Mouse (Mus musculus) intestine, postnatal 0 days (tissue): Measurements from ENCODE around the gene Opn1sw. TPM values are rescaled to one million over a fixed set of nuclear protein-coding genes. Genes with fewer than 3 reads are reported as not detected.
"Not testable (repeated sequence)": the region's sequence is repeated elsewhere in the genome, so short reads cannot be mapped to it uniquely, and the experiment has no call there.

Experiments
- ATAC-seq: fragments of 200-750 bp; cut with Nextera tagmentation; 2 replicates; pipeline ENCODE4 v1.8.0; 2017; ENCODE audit warnings: mild to moderate bottlenecking, moderate TSS enrichment, moderate library complexity
- H3K27ac ChIP-seq: fragments of 300-500 bp; sonication (generic); 2 replicates; pipeline ENCODE4 v1.5.1; 2014; ENCODE audit warnings: mild to moderate bottlenecking, low read depth, low read length, moderate library complexity
- H3K27me3 ChIP-seq: fragments of 300-500 bp; sonication (generic); replicated peaks from 2 replicates; pipeline ENCODE4 v1.6.1; 2014; ENCODE audit warnings: low read length, mixed read lengths; ENCODE audit not compliant: control insufficient read depth, insufficient read depth
- H3K36me3 ChIP-seq: fragments of 300-500 bp; sonication (generic); 2 replicates; pipeline ENCODE4 v1.6.1; 2014; ENCODE audit warnings: mild to moderate bottlenecking, moderate library complexity; ENCODE audit not compliant: control insufficient read depth, insufficient read depth
- H3K4me1 ChIP-seq: fragments of 300-500 bp; sonication (generic); replicated peaks from 2 replicates; pipeline ENCODE4 v1.6.1; 2014; ENCODE audit warnings: antibody characterized with exemption, low read length, mixed read lengths; ENCODE audit not compliant: control insufficient read depth, insufficient read depth
- H3K4me2 ChIP-seq: fragments of 300-500 bp; sonication (generic); replicated peaks from 2 replicates; pipeline ENCODE4 v1.6.1; 2014; ENCODE audit warnings: low read depth, mild to moderate bottlenecking, moderate library complexity
- H3K4me3 ChIP-seq: fragments of 300-500 bp; sonication (generic); 2 replicates; pipeline ENCODE4 v1.5.1; 2014; ENCODE audit warnings: low read depth, low read length
- H3K9ac ChIP-seq: fragments of 300-500 bp; sonication (generic); 2 replicates; pipeline ENCODE4 v1.6.1; 2014; ENCODE audit warnings: mild to moderate bottlenecking, low read depth, low read length
- H3K9me3 ChIP-seq: fragments of 300-500 bp; sonication (generic); 2 replicates; pipeline ENCODE4 v1.6.1; 2016; ENCODE audit warnings: mixed run types; ENCODE audit not compliant: control insufficient read depth
- CTCF ChIP-seq: sonication (generic); IDR thresholded peaks from 2 replicates; pipeline ENCODE4 v1.5.1; 2016; ENCODE audit warnings: low read depth, mild to moderate bottlenecking, control low read depth, antibody characterized with exemption, moderate library complexity
- WGBS: fragments of 180-500 bp; shearing (Covaris S2); extraction: QIAGEN DNeasy Blood & Tissue Kit; methylation state at CpG from one replicate; pipeline ENCODE4 v1.1.7; 2014; 5-methylcytosine and 5-hydroxymethylcytosine counted together
- microRNA-seq: library from miRNA; unstranded; fragments of <30 nt; microRNA quantifications from one replicate; pipeline ENCODE4, GENCODE M21; 2016
- polyA plus RNA-seq: library from polyadenylated mRNA; unstranded; fragments of >200 nt; fragmentation: Nextera tagmentation; extraction: Ambion mirVana; gene quantifications from 2 replicates; pipeline ENCODE4 v1.2.1, GENCODE M21; 2015

The Opn1sw gene
- polyA plus RNA-seq, 1 experiment from 2014 or later, result 0.13 TPM

- no peak for ATAC-seq
- no peaks in the 10 kb centered on the region for H3K4me1 ChIP-seq
- peak overlapping the region; percentile 76; the same call in 1 of the 2 replicates for H3K27ac ChIP-seq
- peak overlapping the region; percentile 88 for H3K9ac ChIP-seq
- H3K4me3 ChIP-seq, result peak overlapping the region; percentile 80
- no peaks in the 10 kb centered on the region for H3K9me3 ChIP-seq
- H3K4me2 ChIP-seq, result peak overlapping the region; percentile 67
- 0% methylated on average over 15 of the region's 15 CpGs for WGBS
- H3K36me3 ChIP-seq, result no peaks in the 10 kb centered on the region
- no peak for TF ChIP-seq CTCF
- H3K27me3 ChIP-seq, result no peaks in the 10 kb centered on the region
Measured at GRCm38 (mm10) chr6:29348371-29348724, 39.9 kb downstream of the Opn1sw start.

- Histone ChIP-seq H3K9ac (peak within 1 kb of the TSS; percentile 88), H3K9me3 (no peaks in the 10 kb centered on the region), H3K36me3 (no peaks in the 10 kb centered on the region), H3K4me3 (peak within 1 kb of the TSS; percentile 80), H3K4me2 (peak within 1 kb of the TSS; percentile 67), H3K27ac (peak within 1 kb of the TSS; percentile 87), H3K4me1 (no peaks in the 10 kb centered on the region), H3K27me3 (no peaks in the 10 kb centered on the region)
- ATAC-seq, result peak; percentile 99
- TF ChIP-seq CTCF, result no peak
- WGBS, result under 1% methylated on average over 51 of the region's 55 CpGs
Measured at GRCm38 (mm10) chr6:29347665-29348370, 40.5 kb downstream of the Opn1sw start, which contains the start of gene Calu. Gene Calu, plus strand, starts transcription at chr6:29348069.

- peak overlapping the region; percentile 67 for H3K4me2 ChIP-seq
- no peak for ATAC-seq
- H3K9ac ChIP-seq, result peak overlapping the region; percentile 88
- TF ChIP-seq CTCF, result no peak
- 29% methylated on average over 7 of the region's 7 CpGs for WGBS
- peak overlapping the region; percentile 87 for H3K27ac ChIP-seq
- no peaks in the 10 kb centered on the region for H3K36me3 ChIP-seq
- H3K4me3 ChIP-seq, result peak overlapping the region; percentile 80
- H3K9me3 ChIP-seq, result no peaks in the 10 kb centered on the region
- no peaks in the 10 kb centered on the region for H3K27me3 ChIP-seq
- H3K4me1 ChIP-seq, result no peaks in the 10 kb centered on the region
Measured at GRCm38 (mm10) chr6:29347189-29347588, 41.1 kb downstream of the Opn1sw start.

DNA sequence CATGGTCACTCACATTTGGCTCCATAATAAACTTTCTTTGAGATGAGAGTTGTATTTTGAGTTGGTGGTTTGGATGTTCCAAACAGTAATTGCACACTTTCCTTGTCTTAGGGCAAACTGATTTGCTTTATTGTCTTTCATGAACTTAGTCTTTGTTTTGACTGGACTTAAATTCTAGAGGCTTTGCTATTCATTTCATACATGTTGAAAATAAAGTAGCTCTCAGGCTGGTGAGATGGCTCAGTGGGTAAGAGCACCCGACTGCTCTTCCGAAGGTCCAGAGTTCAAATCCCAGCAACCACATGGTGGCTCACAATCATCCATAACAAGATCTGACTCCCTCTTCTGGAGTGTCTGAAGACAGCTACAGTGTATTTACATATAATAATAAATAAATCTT is 41.8 kb downstream of the Opn1sw start:
- H3K4me3 ChIP-seq, H3K9me3 ChIP-seq, ATAC-seq, H3K36me3 ChIP-seq, H3K4me1 ChIP-seq, H3K27ac ChIP-seq, H3K4me2 ChIP-seq, H3K27me3 ChIP-seq, H3K9ac ChIP-seq: not testable (repeated sequence)
- WGBS, result 92% methylated on average over 2 of the region's 2 CpGs

DNA sequence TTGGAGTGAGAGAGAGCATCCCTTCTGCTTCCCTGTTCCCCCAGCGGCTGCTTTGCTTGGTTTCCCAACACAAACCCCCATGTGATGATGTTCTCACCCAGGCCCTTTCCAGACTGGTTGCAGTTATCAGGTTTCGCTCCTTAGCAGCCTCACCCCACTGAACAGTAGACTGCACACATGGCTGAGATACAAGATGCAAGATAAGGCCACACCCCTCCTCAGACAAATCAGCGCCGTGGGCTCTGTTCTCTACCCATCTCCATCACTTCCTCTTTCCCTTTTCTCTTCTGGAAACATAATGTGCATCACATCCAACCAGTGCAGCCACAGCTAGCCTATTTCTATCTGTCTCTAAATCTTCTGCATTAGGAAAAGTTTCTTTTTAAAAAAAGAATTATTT is 58.8 kb downstream of the Opn1sw start:
- TF ChIP-seq CTCF, result no peak
- Histone ChIP-seq H3K4me1 (no peaks in the 10 kb centered on the region), H3K27me3 (no peaks in the 10 kb centered on the region), H3K4me2 (no peak overlapping the region), H3K4me3 (no peak overlapping the region), H3K9ac (no peak overlapping the region), H3K36me3 (no peaks in the 10 kb centered on the region), H3K9me3 (no peaks in the 10 kb centered on the region), H3K27ac (no peak overlapping the region)
- no peak for ATAC-seq
- WGBS, result 34% methylated on average over 4 of the region's 4 CpGs

DNA sequence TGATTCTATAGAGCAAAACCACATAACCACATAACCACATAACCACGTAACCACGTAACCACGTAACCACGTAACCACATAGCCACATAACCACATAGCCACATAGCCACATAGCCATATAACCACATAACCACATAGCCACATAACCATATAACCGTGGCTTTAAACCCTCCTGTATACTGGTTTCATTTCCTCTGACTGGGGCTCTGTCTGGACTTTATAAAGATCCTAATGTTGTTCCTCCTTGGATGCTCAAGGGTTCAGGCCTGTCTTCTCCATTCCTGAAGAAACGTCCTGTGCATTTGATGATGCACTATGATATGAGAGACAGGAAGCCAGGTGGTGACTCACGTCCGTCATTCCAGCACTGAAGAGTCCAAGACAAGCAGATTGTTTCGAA is 61.3 kb downstream of the Opn1sw start:
- H3K4me2 ChIP-seq, result no peak overlapping the region
- ATAC-seq, result no peak
- no peaks in the 10 kb centered on the region for H3K9me3 ChIP-seq
- H3K36me3 ChIP-seq, result no peaks in the 10 kb centered on the region
- H3K27me3 ChIP-seq, result no peaks in the 10 kb centered on the region
- TF ChIP-seq CTCF, result no peak
- WGBS, result 82% methylated on average over 9 of the region's 9 CpGs
- no peaks in the 10 kb centered on the region for H3K4me1 ChIP-seq
- no peak overlapping the region for H3K27ac ChIP-seq
- no peak overlapping the region for H3K9ac ChIP-seq
- H3K4me3 ChIP-seq, result no peak overlapping the region

Small RNA genes within 50 kb of the gene (microRNA-seq; reads per million reads assigned to microRNA genes)
- gene Gm26220 (not detected), gene Gm44354 (not detected)

Other genes with a start within 250 kb of the Opn1sw start
- gene Rbm28, start 223.5 kb downstream of the Opn1sw start, polyA plus RNA-seq, result 9.8 and 12.2 TPM in 2 replicates
- 0.23 and 0.29 TPM in 2 replicates for gene Prrt4, start 208.9 kb downstream of the Opn1sw start, polyA plus RNA-seq
- gene Impdh1, start 172.1 kb downstream of the Opn1sw start, polyA plus RNA-seq, result 10.6 and 11.7 TPM in 2 replicates
- gene Hilpda, start 116.0 kb downstream of the Opn1sw start, polyA plus RNA-seq, result 20.7 and 27.2 TPM in 2 replicates
- gene Fam71f2, start 108.9 kb downstream of the Opn1sw start, polyA plus RNA-seq, result not detected in 2 replicates
- not detected in 2 replicates for gene Fam71f1, start 69.3 kb downstream of the Opn1sw start, polyA plus RNA-seq
- 126 and 134 TPM in 2 replicates for gene Calu, start 40.4 kb downstream of the Opn1sw start, polyA plus RNA-seq
- gene Ccdc136, start 7.8 kb upstream of the Opn1sw start, polyA plus RNA-seq, result 3.3 and 4.0 TPM in 2 replicates
- 3.5 and 3.8 TPM in 2 replicates for gene Flnc, start 44.8 kb upstream of the Opn1sw start, polyA plus RNA-seq
- gene Atp6v1f, start 79.2 kb upstream of the Opn1sw start, polyA plus RNA-seq, result 438 and 439 TPM in 2 replicates
- gene Atp6v1fnb, start 83.0 kb upstream of the Opn1sw start, polyA plus RNA-seq, result not detected in 2 replicates
- 2.7 and 3.8 TPM in 2 replicates for gene Kcp, start 119.5 kb upstream of the Opn1sw start, polyA plus RNA-seq
- 4.2 and 4.3 TPM in 2 replicates for gene Irf5, start 138.2 kb upstream of the Opn1sw start, polyA plus RNA-seq
- 28.1 and 28.5 TPM in 2 replicates for gene Tnpo3, start 221.4 kb upstream of the Opn1sw start, polyA plus RNA-seq